8 mouse cellular contexts compared by ENCODE assay signal in genomic region chr4:143350047-143351015, GRCm38 (mm10). TPM values are rescaled to one million over a fixed set of nuclear protein-coding genes. Genes with fewer than 3 reads are reported as not detected.
DNase-seq lines count a peak whose midpoint lies in the region; ATAC-seq lines count a peak whose summit lies in the region.

No protein-coding gene starts in this region.

- H3K4me2 ChIP-seq in forebrain, embryonic 13.5 days, result peak overlapping the region; percentile 92
- H3K4me2 ChIP-seq in liver, embryonic 13.5 days, result peak overlapping the region; percentile 38

- peak; percentile 38; the same call in 1 of the 2 replicates for ATAC-seq in forebrain, embryonic 13.5 days
- ATAC-seq in liver, embryonic 13.5 days (ENCODE audit: low read depth), result no peak

- WGBS in forebrain, embryonic 13.5 days, result 5% methylated on average over 71 of the region's 72 CpGs
- WGBS in liver, embryonic 13.5 days (ENCODE audit: insufficient replicate concordance), result 4% methylated on average over 72 of the region's 72 CpGs

- peaks cover 15% of the 10 kb centered on the region for H3K4me1 ChIP-seq in forebrain, embryonic 13.5 days
- no peaks in the 10 kb centered on the region for H3K4me1 ChIP-seq in liver, embryonic 13.5 days (replicated peaks)

- H3K36me3 ChIP-seq in forebrain, embryonic 13.5 days (ENCODE audit: poor library complexity, severe bottlenecking), result no peaks in the 10 kb centered on the region
- no peaks in the 10 kb centered on the region for H3K36me3 ChIP-seq in liver, embryonic 13.5 days

- no peak overlapping the region for H3K27ac ChIP-seq in forebrain, embryonic 13.5 days
- H3K27ac ChIP-seq in liver, embryonic 13.5 days, result no peak overlapping the region

- H3K27me3 ChIP-seq in forebrain, embryonic 13.5 days, result peaks cover 59% of the 10 kb centered on the region
- peaks cover 51% of the 10 kb centered on the region for H3K27me3 ChIP-seq in liver, embryonic 13.5 days

- peak; percentile 7 for DNase-seq in kidney, postnatal 10 days
- no peak for DNase-seq in kidney, adult 18-20 months
- peak; percentile 21 to 44 for DNase-seq in cerebellum, adult 18-20 months
- no peak for DNase-seq in liver, embryonic 13.5 days
- DNase-seq in frontal cortex, adult 2 months (ENCODE audit: extremely low spot score in 1 of 2, low spot score in 1 of 2), result no peak
- no peak for DNase-seq in right cerebral cortex, postnatal 10 days (ENCODE audit: low spot score in 2 of 2)
- no peak for DNase-seq in left cerebral cortex, adult 9 months (ENCODE audit: low spot score in 2 of 2)

- H3K9me3 ChIP-seq in forebrain, embryonic 13.5 days (replicated peaks), result no peaks in the 10 kb centered on the region
- no peaks in the 10 kb centered on the region for H3K9me3 ChIP-seq in liver, embryonic 13.5 days (replicated peaks)

- H3K4me3 ChIP-seq in forebrain, embryonic 13.5 days, result peak overlapping the region; percentile 50
- peak overlapping the region; percentile 32 for H3K4me3 ChIP-seq in liver, embryonic 13.5 days (replicated peaks)

- H3K9ac ChIP-seq in forebrain, embryonic 13.5 days, result peak overlapping the region; percentile 48
- H3K9ac ChIP-seq in liver, embryonic 13.5 days, result no peak overlapping the region

RNA-seq across cellular contexts. Expression of gene Lrrc38, which starts 0.8 kb away (rescaled TPM):
- not detected in 2 replicates for polyA plus RNA-seq in forebrain, embryonic 13.5 days (2015; fragmentation: Nextera tagmentation; extraction: Ambion mirVana)
- not detected in 2 replicates for polyA plus RNA-seq in liver, embryonic 13.5 days (2015; fragmentation: Nextera tagmentation; extraction: Ambion mirVana)
- polyA plus RNA-seq in frontal cortex, adult 2 months (2012; rRNA removed), result 2.8 and 3.9 TPM in 2 replicates

RNA-seq across cellular contexts. Expression of gene Pramel1, which starts 43.9 kb away (rescaled TPM):
- not detected in 2 replicates for polyA plus RNA-seq in forebrain, embryonic 13.5 days (2015; fragmentation: Nextera tagmentation; extraction: Ambion mirVana)
- not detected in 2 replicates for polyA plus RNA-seq in liver, embryonic 13.5 days (2015; fragmentation: Nextera tagmentation; extraction: Ambion mirVana)
- 0.06 and 0.11 TPM in 2 replicates for polyA plus RNA-seq in frontal cortex, adult 2 months (2012; rRNA removed)

RNA-seq across cellular contexts. Expression of gene Pdpn, which starts 51.0 kb away (rescaled TPM):
- polyA plus RNA-seq in forebrain, embryonic 13.5 days (2015; fragmentation: Nextera tagmentation; extraction: Ambion mirVana), result 59.6 and 62.2 TPM in 2 replicates
- 1.4 and 1.6 TPM in 2 replicates for polyA plus RNA-seq in liver, embryonic 13.5 days (2015; fragmentation: Nextera tagmentation; extraction: Ambion mirVana)
- polyA plus RNA-seq in frontal cortex, adult 2 months (2012; rRNA removed), result 12.3 and 15.7 TPM in 2 replicates

Comparison
In these comparisons a context has a peak if more than half of its experiments do, and no peak if none do; other contexts are left out.
1. DNase-seq: peak in kidney, postnatal 10 days (single experiment) and cerebellum, adult 18-20 months (2 of 2); none in kidney, adult 18-20 months (single experiment), liver, embryonic 13.5 days (single experiment), frontal cortex, adult 2 months (0 of 2), right cerebral cortex, postnatal 10 days (0 of 2) and left cerebral cortex, adult 9 months (0 of 2).